Mouse (Mus musculus): Measurements from ENCODE around the gene Cinp. TPM values are rescaled to one million over a fixed set of nuclear protein-coding genes. Genes with fewer than 3 reads are reported as not detected.

Cinp gene
- polyA plus RNA-seq, 1 experiment from 2014 or later, result 31.0 TPM

- Histone ChIP-seq H3K36me3 (ENCODE audit: control insufficient read depth, insufficient read depth) (no peaks in the 10 kb centered on the region), H3K27me3 (replicated peaks; ENCODE audit: control insufficient read depth, insufficient read depth, low read length) (no peaks in the 10 kb centered on the region), H3K9me3 (ENCODE audit: control insufficient read depth) (no peaks in the 10 kb centered on the region), H3K27ac (ENCODE audit: low read depth, low read length) (no peak overlapping the region), H3K4me2 (replicated peaks; ENCODE audit: low read depth) (no peak overlapping the region), H3K4me1 (replicated peaks; ENCODE audit: control insufficient read depth, insufficient read depth, low read length) (no peaks in the 10 kb centered on the region), H3K9ac (ENCODE audit: low read depth, low read length) (no peak overlapping the region), H3K4me3 (ENCODE audit: low read depth, low read length) (no peak overlapping the region)
- WGBS, result 95% methylated on average over 4 of the region's 4 CpGs
- ATAC-seq, result no peak
- no peak for TF ChIP-seq CTCF (IDR thresholded peaks at IDR 0.05; ENCODE audit: low read depth)
Observed at GRCm38 (mm10) chr12:110828908-110829307, 60.0 kb downstream of the Cinp start.

Other genes starting within 250 kb of the Cinp start
- gene 1700001K19Rik, start 206.5 kb downstream of the Cinp start, polyA plus RNA-seq (2015; fragmentation: Nextera tagmentation; extraction: Ambion mirVana), result not detected in 2 replicates
- gene Hsp90aa1, start 186.4 kb downstream of the Cinp start, polyA plus RNA-seq (2015; fragmentation: Nextera tagmentation; extraction: Ambion mirVana), result 269 and 296 TPM in 2 replicates
- gene Wdr20, start 151.2 kb downstream of the Cinp start, polyA plus RNA-seq (2015; fragmentation: Nextera tagmentation; extraction: Ambion mirVana), result 12.3 and 14.7 TPM in 2 replicates
- gene Mok, start 48.2 kb downstream of the Cinp start, polyA plus RNA-seq (2015; fragmentation: Nextera tagmentation; extraction: Ambion mirVana), result 0.80 and 0.85 TPM in 2 replicates
- 1.6 and 2.3 TPM in 2 replicates for gene Zfp839, start 38.9 kb downstream of the Cinp start, polyA plus RNA-seq (2015; fragmentation: Nextera tagmentation; extraction: Ambion mirVana)
- 1.3 and 1.6 TPM in 2 replicates for gene Tecpr2, start 119 bp upstream of the Cinp start, polyA plus RNA-seq (2015; fragmentation: Nextera tagmentation; extraction: Ambion mirVana)
- 76.3 and 80.0 TPM in 2 replicates for gene Ankrd9, start 89.9 kb upstream of the Cinp start, polyA plus RNA-seq (2015; fragmentation: Nextera tagmentation; extraction: Ambion mirVana)
- 7.0 and 7.9 TPM in 2 replicates for gene Rcor1, start 150.2 kb upstream of the Cinp start, polyA plus RNA-seq (2015; fragmentation: Nextera tagmentation; extraction: Ambion mirVana)

All from intestine, postnatal 0 days (tissue).